Mouse (Mus musculus) limb, embryonic 12.5 days (tissue): ENCODE measurements around the gene Ifi27l2b. TPM values are rescaled to one million over a fixed set of nuclear protein-coding genes. Genes with fewer than 3 reads are reported as not detected.

Experiments
- ATAC-seq: fragments of 200-750 bp; cut with Nextera tagmentation; 2 replicates; pipeline ENCODE4 v1.8.0; 2017; ENCODE audit warnings: low read depth, moderate TSS enrichment; ENCODE audit not compliant: insufficient number of reproducible peaks, insufficient read depth, low FRiP score, low TSS enrichment
- H3K27ac ChIP-seq: fragments of 300-500 bp; sonication (generic); 2 replicates; pipeline ENCODE4 v1.5.1; 2016; ENCODE audit warnings: mild to moderate bottlenecking, moderate library complexity
- H3K27me3 ChIP-seq: fragments of 300-500 bp; sonication (generic); 2 replicates; pipeline ENCODE4 v1.6.1; 2016; ENCODE audit warnings: mild to moderate bottlenecking, moderate library complexity
- H3K36me3 ChIP-seq: fragments of 300-500 bp; sonication (generic); 2 replicates; pipeline ENCODE4 v1.6.1; 2016; ENCODE audit warnings: mild to moderate bottlenecking, moderate library complexity
- H3K4me1 ChIP-seq: fragments of 300-500 bp; sonication (generic); replicated peaks from 2 replicates; pipeline ENCODE4 v1.6.1; 2016
- H3K4me2 ChIP-seq: fragments of 300-500 bp; sonication (generic); 2 replicates; pipeline ENCODE4 v1.6.1; 2016; ENCODE audit warnings: mild to moderate bottlenecking, moderate library complexity
- H3K4me3 ChIP-seq: fragments of 300-500 bp; sonication (generic); replicated peaks from 2 replicates; pipeline ENCODE4 v1.5.1; 2016; ENCODE audit warnings: mild to moderate bottlenecking
- H3K9ac ChIP-seq: fragments of 300-500 bp; sonication (generic); replicated peaks from 2 replicates; pipeline ENCODE4 v1.6.1; 2016; ENCODE audit warnings: mild to moderate bottlenecking, moderate library complexity
- H3K9me3 ChIP-seq: fragments of 300-500 bp; sonication (generic); 2 replicates; pipeline ENCODE4 v1.6.1; 2016; ENCODE audit warnings: mild to moderate bottlenecking, moderate library complexity
- WGBS: fragments of 180-500 bp; shearing (Covaris S2); methylation state at CpG from one replicate; pipeline ENCODE4 v1.1.7; 2016; 5-methylcytosine and 5-hydroxymethylcytosine counted together
- polyA plus RNA-seq: library from polyadenylated mRNA; unstranded; fragments of >200 nt; fragmentation: Nextera tagmentation; extraction: Ambion mirVana; gene quantifications from 2 replicates; pipeline ENCODE4 v1.2.1, GENCODE M21; 2016

The Ifi27l2b gene
- not detected in 2 replicates for polyA plus RNA-seq

DNA sequence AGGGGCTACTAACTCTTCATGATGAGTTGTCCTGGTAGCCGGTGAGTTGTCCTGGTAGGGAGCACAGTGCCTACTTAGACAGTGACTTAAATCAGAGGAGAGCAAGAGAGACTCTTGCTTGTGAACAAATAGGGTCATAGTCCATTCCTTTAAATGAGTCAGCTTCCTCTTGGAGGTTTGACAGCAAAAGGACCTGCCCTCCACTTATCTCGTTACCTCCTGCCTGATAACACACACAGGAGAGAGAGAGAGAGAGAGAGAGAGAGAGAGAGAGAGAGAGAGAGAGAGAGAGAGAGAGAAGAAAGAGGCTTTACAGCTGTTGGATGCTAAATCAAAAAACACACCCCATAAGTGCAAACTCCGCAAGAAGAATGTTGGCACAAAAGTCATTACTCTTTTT lies at the start of gene Ifi27l2b:
TSS of gene Ifi27l2b (minus strand) at position 84 of the 400 bp plus-strand sequence.
- H3K27ac ChIP-seq: no peak within 1 kb of the TSS
- H3K4me2 ChIP-seq: no peak within 1 kb of the TSS
- ATAC-seq: no peak
- no peak within 1 kb of the TSS for H3K4me3 ChIP-seq
- WGBS: 76% methylated on average over 3 of the region's 3 CpGs
- H3K36me3 ChIP-seq: no peaks in the 10 kb centered on the region
- H3K9me3 ChIP-seq: no peaks in the 10 kb centered on the region
- H3K27me3 ChIP-seq: no peaks in the 10 kb centered on the region
- no peaks in the 10 kb centered on the region for H3K4me1 ChIP-seq
- no peak within 1 kb of the TSS for H3K9ac ChIP-seq

- 72% methylated on average over 3 of the region's 3 CpGs for WGBS
- Histone ChIP-seq H3K9me3 (no peaks in the 10 kb centered on the region), H3K27ac (no peak overlapping the region)
Measured at GRCm38 (mm10) chr12:103504402-103504801, 47.4 kb upstream of the Ifi27l2b start.

DNA sequence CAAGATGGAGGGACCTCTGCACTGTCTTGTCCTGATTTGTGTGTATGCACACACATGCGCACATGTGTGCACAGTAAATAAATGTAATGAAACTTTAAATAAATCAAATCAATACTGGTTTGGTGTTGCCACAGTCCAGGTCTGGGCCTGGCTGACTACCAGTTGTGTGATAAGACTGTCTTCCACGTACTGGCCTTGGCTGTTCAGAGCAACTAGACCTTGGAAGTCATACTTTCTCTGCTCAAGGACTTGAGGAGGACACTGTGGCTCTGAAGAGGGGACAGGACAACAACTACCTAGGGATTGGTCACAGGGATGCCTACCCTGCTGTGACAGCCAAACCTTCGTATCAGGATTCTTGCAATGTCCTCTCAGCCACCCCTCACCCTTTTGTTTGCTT lies 46.3 kb upstream of the Ifi27l2b start:
- H3K4me3 ChIP-seq: no peak overlapping the region
- H3K27me3 ChIP-seq: no peaks in the 10 kb centered on the region
- no peaks in the 10 kb centered on the region for H3K9me3 ChIP-seq
- H3K4me2 ChIP-seq: no peak overlapping the region
- 79% methylated on average over 3 of the region's 3 CpGs for WGBS
- H3K9ac ChIP-seq: no peak overlapping the region
- no peak for ATAC-seq
- no peaks in the 10 kb centered on the region for H3K4me1 ChIP-seq
- no peaks in the 10 kb centered on the region for H3K36me3 ChIP-seq
- H3K27ac ChIP-seq: no peak overlapping the region

More at GRCm38 (mm10) chr12:103504402-103504801, 47.4 kb upstream of the Ifi27l2b start:
- no peaks in the 10 kb centered on the region for H3K4me1 ChIP-seq
- H3K4me3 ChIP-seq: no peak overlapping the region
- no peak overlapping the region for H3K4me2 ChIP-seq
- ATAC-seq: no peak
- H3K27me3 ChIP-seq: no peaks in the 10 kb centered on the region
- H3K36me3 ChIP-seq: no peaks in the 10 kb centered on the region
- no peak overlapping the region for H3K9ac ChIP-seq

- Histone ChIP-seq H3K36me3 (no peaks in the 10 kb centered on the region), H3K4me1 (no peaks in the 10 kb centered on the region), H3K9me3 (no peaks in the 10 kb centered on the region), H3K9ac (no peak overlapping the region), H3K4me2 (no peak overlapping the region), H3K4me3 (no peak overlapping the region), H3K27me3 (no peaks in the 10 kb centered on the region), H3K27ac (no peak overlapping the region)
- no peak for ATAC-seq
- 89% methylated on average over 2 of the region's 2 CpGs for whole genome bisulfite sequencing
Measured at GRCm38 (mm10) chr12:103499261-103499660, 42.2 kb upstream of the Ifi27l2b start.

DNA sequence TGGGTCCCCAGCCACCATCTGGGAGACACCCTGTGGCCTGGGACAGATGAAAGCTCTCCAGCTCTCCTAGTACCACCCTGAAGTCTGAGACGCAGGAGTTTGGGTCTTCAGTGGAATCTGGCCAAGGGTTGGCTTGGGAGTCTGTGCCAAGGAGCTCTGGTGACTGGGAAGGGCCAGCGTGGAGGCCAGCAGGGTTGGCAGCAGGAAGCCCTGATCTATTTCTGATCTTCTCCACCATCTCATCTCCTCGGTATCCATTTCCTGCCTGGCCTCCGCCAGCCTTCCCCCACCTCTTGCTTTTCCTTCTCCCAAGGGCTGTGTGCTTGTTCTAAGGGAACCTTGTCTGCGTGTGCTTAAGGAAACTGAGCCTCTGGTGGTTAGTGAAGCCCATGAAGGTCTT lies 41.7 kb upstream of the Ifi27l2b start:
- H3K36me3 ChIP-seq: no peaks in the 10 kb centered on the region
- H3K9ac ChIP-seq: no peak overlapping the region
- no peak overlapping the region for H3K27ac ChIP-seq
- ATAC-seq: no peak
- H3K4me1 ChIP-seq: no peaks in the 10 kb centered on the region
- 84% methylated on average over 5 of the region's 5 CpGs for WGBS
- no peak overlapping the region for H3K4me2 ChIP-seq
- H3K9me3 ChIP-seq: no peaks in the 10 kb centered on the region
- no peak overlapping the region for H3K4me3 ChIP-seq
- H3K27me3 ChIP-seq: no peaks in the 10 kb centered on the region

DNA sequence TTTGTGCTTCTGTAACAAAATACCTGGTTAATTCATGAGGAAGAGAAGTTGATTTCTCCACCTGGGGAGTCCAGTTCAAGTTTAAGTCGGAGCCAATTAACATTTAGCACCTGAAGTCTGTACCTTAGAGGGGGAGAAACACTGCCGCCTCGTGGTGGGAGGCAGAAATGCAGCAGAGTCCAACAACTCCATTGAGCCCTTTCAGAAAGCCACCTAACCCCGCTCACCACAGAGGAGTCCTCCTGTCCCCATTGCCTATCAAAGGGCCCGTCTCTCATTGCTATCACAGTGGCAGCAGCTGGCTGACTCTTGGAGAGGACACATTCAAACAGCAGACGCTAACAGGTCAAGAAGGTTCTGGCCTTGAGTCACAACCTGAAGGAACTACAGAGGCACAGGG lies 37.5 kb upstream of the Ifi27l2b start:
- no peaks in the 10 kb centered on the region for H3K9me3 ChIP-seq
- no peaks in the 10 kb centered on the region for H3K36me3 ChIP-seq
- no peak for ATAC-seq
- WGBS: 32% methylated on average over 6 of the region's 6 CpGs
- no peak overlapping the region for H3K9ac ChIP-seq
- no peak overlapping the region for H3K4me3 ChIP-seq
- H3K27me3 ChIP-seq: no peaks in the 10 kb centered on the region
- H3K4me1 ChIP-seq: no peaks in the 10 kb centered on the region
- no peak overlapping the region for H3K4me2 ChIP-seq
- H3K27ac ChIP-seq: no peak overlapping the region

DNA sequence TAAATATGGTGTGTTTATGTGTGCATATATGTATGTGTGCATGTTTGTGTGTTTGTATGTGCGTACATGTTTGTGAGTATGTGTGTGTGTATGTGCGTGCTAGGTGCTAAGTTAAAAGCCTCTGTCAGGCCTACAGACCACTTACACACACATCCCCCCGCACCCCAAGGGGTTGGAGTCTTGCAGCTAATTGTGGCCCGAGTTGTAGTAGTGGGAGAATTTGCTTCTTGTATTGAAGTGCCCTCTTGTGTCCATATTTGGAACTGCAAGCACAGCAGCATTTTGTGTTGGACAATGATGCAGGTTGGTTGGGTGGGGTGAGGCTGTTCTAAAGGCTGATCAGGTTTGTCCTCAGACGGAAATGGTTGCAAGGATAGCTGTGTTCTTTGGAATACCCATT lies 35.7 kb upstream of the Ifi27l2b start:
- H3K4me2 ChIP-seq: no peak overlapping the region
- no peaks in the 10 kb centered on the region for H3K27me3 ChIP-seq
- H3K9me3 ChIP-seq: no peaks in the 10 kb centered on the region
- 34% methylated on average over 5 of the region's 5 CpGs for WGBS
- no peak overlapping the region for H3K4me3 ChIP-seq
- no peaks in the 10 kb centered on the region for H3K36me3 ChIP-seq
- H3K9ac ChIP-seq: no peak overlapping the region
- H3K4me1 ChIP-seq: no peaks in the 10 kb centered on the region
- H3K27ac ChIP-seq: no peak overlapping the region
- ATAC-seq: no peak

- Histone ChIP-seq H3K4me1 (no peaks in the 10 kb centered on the region), H3K4me2 (no peak overlapping the region), H3K4me3 (no peak overlapping the region), H3K27ac (no peak overlapping the region), H3K36me3 (no peaks in the 10 kb centered on the region), H3K27me3 (no peaks in the 10 kb centered on the region), H3K9ac (no peak overlapping the region), H3K9me3 (no peaks in the 10 kb centered on the region)
- ATAC-seq: no peak
- 72% methylated on average over 3 of the region's 3 CpGs for WGBS
Measured at GRCm38 (mm10) chr12:103491091-103491730, 34.2 kb upstream of the Ifi27l2b start.

DNA sequence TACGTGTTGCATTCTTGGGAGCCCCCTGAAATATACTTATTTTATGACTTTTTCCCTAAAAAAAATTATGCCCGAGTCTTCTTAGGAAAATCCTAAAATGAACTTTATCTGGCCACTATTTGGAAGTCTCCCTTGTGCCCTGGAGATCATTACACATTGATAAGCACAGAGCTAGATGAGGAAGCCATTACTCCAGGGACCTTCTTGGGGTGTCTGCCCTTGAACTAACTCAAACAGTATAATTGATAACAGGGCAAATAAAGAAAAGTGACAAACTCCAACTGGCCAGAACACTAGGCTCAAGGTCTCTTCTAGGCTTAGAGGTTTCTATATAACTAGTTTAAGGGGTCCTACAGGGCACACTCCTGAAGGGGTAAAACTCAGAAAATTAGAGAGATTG lies 30.7 kb upstream of the Ifi27l2b start:
- Histone ChIP-seq H3K9ac (no peak overlapping the region), H3K4me3 (no peak overlapping the region), H3K27me3 (no peaks in the 10 kb centered on the region), H3K9me3 (no peaks in the 10 kb centered on the region), H3K4me1 (no peaks in the 10 kb centered on the region), H3K27ac (no peak overlapping the region), H3K4me2 (no peak overlapping the region), H3K36me3 (no peaks in the 10 kb centered on the region)
- 61% methylated on average over 2 of the region's 2 CpGs for WGBS
- ATAC-seq: no peak

DNA sequence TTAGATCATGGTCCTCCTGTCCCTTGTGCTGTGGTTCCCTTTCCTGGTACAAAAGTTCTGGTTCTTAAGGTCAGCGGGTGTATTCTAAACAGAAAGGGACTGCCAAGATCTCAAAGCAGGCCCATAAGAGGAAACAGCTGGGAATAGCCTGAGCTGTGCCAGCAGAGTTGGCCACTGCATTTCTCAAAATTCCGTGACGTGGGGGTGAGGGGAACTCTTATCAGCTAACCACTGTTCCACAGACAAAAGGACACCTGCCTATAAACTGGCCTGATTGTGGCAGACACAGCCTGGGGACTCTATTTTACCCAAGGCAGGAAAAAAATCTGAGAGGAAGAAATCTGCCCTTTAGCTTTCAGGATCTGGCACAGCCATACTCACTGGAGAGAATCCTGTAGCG lies 30.3 kb upstream of the Ifi27l2b start:
- no peaks in the 10 kb centered on the region for H3K9me3 ChIP-seq
- ATAC-seq: no peak
- no peak overlapping the region for H3K4me3 ChIP-seq
- no peak overlapping the region for H3K4me2 ChIP-seq
- H3K27ac ChIP-seq: no peak overlapping the region
- H3K36me3 ChIP-seq: no peaks in the 10 kb centered on the region
- no peaks in the 10 kb centered on the region for H3K4me1 ChIP-seq
- no peak overlapping the region for H3K9ac ChIP-seq
- H3K27me3 ChIP-seq: no peaks in the 10 kb centered on the region
- WGBS: 74% methylated on average over 4 of the region's 4 CpGs

DNA sequence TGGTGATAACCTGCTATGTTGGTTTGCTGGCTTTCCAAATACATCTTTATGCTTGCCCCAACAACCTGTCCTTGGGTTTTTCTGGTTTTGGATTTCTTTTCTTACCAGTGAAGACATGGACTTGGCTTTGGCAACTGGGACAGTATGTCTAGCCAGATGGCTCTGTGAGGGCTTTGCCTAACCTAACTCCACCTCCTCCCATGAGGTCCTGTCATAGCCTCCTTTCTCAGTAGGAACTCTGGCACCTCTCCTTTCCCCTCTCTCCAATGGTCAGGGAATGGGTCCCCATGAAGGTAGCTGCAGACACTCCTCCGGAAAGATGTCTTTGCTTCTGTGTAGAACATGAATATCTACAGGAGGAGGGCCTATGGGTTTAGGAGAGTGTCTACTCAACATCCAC lies 29.7 kb upstream of the Ifi27l2b start:
- H3K9ac ChIP-seq: no peak overlapping the region

More for the DNA sequence above, 29.7 kb upstream of the Ifi27l2b start:
- no peak overlapping the region for H3K4me2 ChIP-seq
- H3K36me3 ChIP-seq: no peaks in the 10 kb centered on the region
- H3K27me3 ChIP-seq: no peaks in the 10 kb centered on the region
- H3K4me3 ChIP-seq: no peak overlapping the region
- no peak overlapping the region for H3K27ac ChIP-seq
- no peak for ATAC-seq
- H3K4me1 ChIP-seq: no peaks in the 10 kb centered on the region
- WGBS: 91% methylated on average over 1 of the region's 1 CpGs
- no peaks in the 10 kb centered on the region for H3K9me3 ChIP-seq
